Mouse (Mus musculus): ENCODE measurements around the gene Prtg.

Gene Prtg

GRCm38 (mm10) chr9:72810607-72811006 is 3.9 kb downstream of the Prtg start:
- no peak for DNase-seq (ENCODE audit: low spot score)

GRCm38 (mm10) chr9:72812091-72812490 is 5.4 kb downstream of the Prtg start:
- DNase-seq (ENCODE audit: low spot score) = no peak

GRCm38 (mm10) chr9:72812594-72813570 is 6.2 kb downstream of the Prtg start:
- DNase-seq (ENCODE audit: low spot score) = no peak

- no peak for DNase-seq (ENCODE audit: low spot score)
Measured at GRCm38 (mm10) chr9:72825511-72825910, 18.8 kb downstream of the Prtg start.

- DNase-seq (ENCODE audit: low spot score) = no peak
Measured at GRCm38 (mm10) chr9:72825976-72826375, 19.3 kb downstream of the Prtg start.

- no peak for DNase-seq (ENCODE audit: low spot score)
Measured at GRCm38 (mm10) chr9:72828616-72829257, 22.1 kb downstream of the Prtg start.

GRCm38 (mm10) chr9:72833992-72834696 is 27.5 kb downstream of the Prtg start:
- DNase-seq (ENCODE audit: low spot score) = no peak

- no peak for DNase-seq (ENCODE audit: low spot score)
Measured at GRCm38 (mm10) chr9:72835007-72835406, 28.3 kb downstream of the Prtg start.

GRCm38 (mm10) chr9:72836708-72837495 is 30.2 kb downstream of the Prtg start:
- no peak for DNase-seq (ENCODE audit: low spot score)

GRCm38 (mm10) chr9:72837598-72838160 is 31.0 kb downstream of the Prtg start:
- DNase-seq (ENCODE audit: low spot score) = no peak

GRCm38 (mm10) chr9:72838256-72838655 is 31.6 kb downstream of the Prtg start:
- DNase-seq (ENCODE audit: low spot score) = no peak

- no peak for DNase-seq (ENCODE audit: low spot score)
Measured at GRCm38 (mm10) chr9:72839346-72839990, 32.8 kb downstream of the Prtg start.

GRCm38 (mm10) chr9:72844496-72844895 is 37.8 kb downstream of the Prtg start:
- peak; percentile 45 for DNase-seq (ENCODE audit: low spot score)

GRCm38 (mm10) chr9:72846160-72846559 is 39.5 kb downstream of the Prtg start:
- DNase-seq (ENCODE audit: low spot score) = no peak

- no peak for DNase-seq (ENCODE audit: low spot score)
Measured at GRCm38 (mm10) chr9:72851541-72851940, 44.9 kb downstream of the Prtg start.

GRCm38 (mm10) chr9:72851979-72852378 is 45.3 kb downstream of the Prtg start:
- DNase-seq (ENCODE audit: low spot score) = no peak

- DNase-seq (ENCODE audit: low spot score) = no peak
Measured at GRCm38 (mm10) chr9:72853681-72854190, 47.1 kb downstream of the Prtg start.

GRCm38 (mm10) chr9:72856721-72857120 is 50.0 kb downstream of the Prtg start:
- DNase-seq (ENCODE audit: low spot score) = no peak

- DNase-seq (ENCODE audit: low spot score) = no peak
Measured at GRCm38 (mm10) chr9:72860764-72861163, 54.1 kb downstream of the Prtg start.

GRCm38 (mm10) chr9:72861235-72861634 is 54.6 kb downstream of the Prtg start:
- DNase-seq (ENCODE audit: low spot score) = no peak

GRCm38 (mm10) chr9:72862186-72862585 is 55.5 kb downstream of the Prtg start:
- no peak for DNase-seq (ENCODE audit: low spot score)

All from left cerebral cortex, adult 11 months (tissue).